Mouse (Mus musculus): ENCODE results near the gene Pip5k1b.
A peak's percentile ranks its signal among the peaks of the same experiment; 100 is the strongest.

Pip5k1b gene

DNA sequence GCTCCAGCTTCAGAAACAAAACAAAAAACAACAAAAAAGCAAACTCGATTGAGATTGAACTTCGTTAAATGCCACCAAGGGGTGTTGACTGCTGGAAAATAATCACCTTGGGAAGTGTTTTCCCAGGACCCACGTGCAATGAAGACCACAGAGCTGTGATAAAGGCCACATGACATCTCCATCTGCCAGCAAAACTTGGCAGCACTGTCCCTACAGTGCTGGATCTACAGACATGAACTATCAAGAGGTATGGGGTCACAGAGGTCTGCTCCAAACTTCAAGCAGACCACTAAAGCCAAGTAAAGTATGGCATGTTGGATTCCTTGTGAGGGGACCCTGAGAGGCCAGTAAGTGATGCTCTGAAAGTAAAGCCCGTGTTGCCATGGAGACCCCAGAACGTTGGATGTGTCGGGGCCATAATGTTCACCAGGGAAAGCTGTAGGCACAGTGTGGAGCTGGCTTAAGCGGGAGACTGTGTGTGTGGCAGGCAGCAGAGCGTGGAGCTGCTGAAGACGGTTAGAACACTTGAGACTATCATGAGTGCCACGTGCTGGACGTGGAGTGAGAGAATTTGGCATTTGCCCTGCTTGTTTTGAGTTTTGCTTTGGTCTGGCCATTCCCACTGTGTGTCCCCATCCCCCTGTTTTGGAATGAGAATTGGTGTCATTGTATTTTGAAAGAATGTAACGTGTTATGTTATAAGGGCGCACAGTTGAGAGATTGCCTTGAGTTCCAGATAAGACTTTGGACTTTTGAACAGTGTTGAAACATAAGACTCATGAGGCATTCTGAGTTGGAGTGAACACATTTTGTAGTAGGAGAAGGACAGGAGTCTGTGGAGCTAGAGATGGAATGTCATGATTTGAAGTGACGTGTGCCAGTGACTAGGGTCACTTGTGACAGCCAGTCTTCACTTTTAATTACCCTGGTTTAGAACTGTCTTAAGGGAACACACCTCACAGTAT is 12.0 kb downstream of the Pip5k1b start:
- no peak for DNase-seq (ENCODE audit: low spot score in 2 of 2)

DNA sequence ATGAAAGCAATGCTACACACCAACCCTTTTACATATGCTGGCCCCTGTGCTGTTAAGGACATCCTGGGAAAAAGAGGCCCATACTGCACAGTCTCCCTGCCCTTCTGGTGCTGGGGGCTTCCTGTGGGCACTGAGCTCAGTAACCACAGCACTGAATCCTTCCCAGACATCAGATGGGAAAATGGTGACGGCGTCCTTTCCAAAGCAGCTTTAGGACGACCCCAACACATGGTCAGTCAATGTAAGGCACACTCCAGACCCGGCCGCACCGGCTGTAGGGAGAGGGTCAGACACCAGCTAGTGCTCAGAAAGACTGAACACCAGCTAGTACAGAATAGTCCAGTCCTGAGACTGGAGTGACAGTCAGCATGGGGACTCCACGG is 13.4 kb downstream of the Pip5k1b start:
- DNase-seq (ENCODE audit: low spot score in 2 of 2) = no peak

DNA sequence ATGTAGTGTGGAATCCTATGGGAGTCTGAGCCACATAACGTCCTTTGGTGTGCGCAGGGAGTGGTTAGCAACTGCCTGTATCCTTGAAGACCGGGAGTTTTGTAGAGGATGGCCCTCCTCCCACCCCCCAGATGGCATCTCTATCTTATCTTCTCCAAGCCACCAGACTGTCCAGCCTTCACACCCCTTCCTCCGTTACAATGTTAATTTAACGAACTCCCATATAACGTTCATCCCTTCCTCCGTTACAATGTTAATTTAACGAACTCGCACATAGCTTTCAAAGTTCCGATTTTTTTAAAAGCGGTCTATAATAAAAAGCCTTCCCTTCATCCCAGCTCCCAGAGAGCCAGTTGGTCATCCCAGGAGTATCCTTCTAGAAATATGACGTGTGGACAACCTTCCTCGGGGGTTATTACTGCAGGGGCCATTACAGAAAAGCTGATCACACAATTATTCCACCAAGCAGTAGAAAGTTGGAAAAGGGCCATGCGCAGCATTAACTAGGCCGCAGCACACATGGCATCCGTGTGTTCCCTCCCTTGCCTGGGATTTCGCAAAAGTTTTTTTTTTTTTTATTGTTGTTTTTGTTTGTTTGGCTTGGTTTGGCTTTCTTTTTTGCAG is 13.9 kb downstream of the Pip5k1b start:
- no peak for DNase-seq (ENCODE audit: low spot score in 2 of 2)

DNA sequence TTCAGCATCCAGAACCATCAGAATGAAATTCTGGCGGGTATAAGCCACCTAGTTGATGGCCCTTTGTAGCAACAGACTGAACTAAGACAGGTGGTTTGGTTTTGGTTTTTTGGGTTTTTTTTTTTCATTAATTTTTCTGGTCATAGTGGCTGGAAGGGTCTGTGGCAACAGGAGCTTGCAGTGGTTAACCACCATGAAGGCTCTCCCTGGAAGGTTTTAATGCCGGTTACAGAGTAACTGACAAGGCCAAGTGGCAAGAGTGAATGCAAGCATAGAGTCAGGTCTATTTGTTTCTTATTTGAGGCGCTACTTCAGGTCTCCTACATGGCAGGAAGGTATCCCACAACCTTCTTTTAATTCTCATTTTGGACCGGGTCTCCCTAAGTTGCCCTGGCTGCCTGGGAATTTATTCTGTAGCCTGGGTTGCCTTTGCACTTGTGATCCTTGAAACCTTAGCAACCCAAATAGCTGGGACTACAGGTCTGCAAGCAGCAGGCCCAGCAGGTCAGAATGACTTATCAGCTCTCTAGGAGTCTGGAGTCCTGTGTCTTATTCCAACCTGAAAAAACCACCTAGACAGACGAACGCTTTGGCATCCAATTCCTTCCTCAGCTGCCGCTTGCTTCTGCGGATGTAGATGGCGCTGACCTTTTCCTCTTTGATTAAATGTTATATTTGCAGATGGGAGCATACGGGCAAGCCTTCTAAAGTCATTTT is 14.6 kb downstream of the Pip5k1b start:
- DNase-seq (ENCODE audit: low spot score in 2 of 2) = no peak

DNA sequence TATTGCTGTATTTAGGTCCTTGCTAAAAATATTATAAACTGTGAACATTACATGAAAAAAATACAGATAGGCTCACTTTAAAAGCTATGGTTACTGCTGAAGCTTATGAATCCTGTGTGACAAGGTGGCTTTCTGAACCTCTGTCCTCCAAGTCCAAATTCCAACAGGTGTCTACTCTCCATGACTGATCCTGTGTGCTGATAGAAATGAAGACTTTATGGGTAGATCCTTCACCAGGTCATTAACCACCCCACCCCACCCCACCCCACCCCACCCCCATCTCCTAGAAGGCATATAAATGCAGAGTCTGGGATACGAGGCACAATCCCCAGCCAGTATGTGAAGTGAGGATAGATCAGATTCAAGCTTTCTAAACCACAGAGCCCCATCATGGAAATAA is 16.6 kb downstream of the Pip5k1b start:
- no peak for DNase-seq (ENCODE audit: low spot score in 2 of 2)

DNA sequence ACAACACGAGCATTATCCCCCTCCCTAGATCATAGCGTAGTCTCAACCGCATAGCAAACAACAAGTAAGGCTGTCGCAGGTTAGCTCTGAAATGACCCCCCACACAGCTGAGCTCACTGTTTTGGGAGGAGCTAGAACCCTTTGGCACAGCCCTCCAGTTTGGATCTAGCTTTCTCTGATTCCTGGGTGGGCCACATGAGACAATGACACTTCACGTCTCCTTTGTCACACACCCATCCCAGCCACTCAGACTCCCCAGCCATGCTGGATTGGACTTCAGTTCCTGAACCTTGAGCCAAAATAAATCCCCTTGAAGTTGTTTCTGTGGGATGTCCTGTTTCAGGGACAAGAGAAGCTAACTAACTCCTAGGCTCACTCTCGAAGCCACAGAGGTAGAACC is 17.5 kb downstream of the Pip5k1b start:
- DNase-seq (ENCODE audit: low spot score in 2 of 2) = no peak

DNA sequence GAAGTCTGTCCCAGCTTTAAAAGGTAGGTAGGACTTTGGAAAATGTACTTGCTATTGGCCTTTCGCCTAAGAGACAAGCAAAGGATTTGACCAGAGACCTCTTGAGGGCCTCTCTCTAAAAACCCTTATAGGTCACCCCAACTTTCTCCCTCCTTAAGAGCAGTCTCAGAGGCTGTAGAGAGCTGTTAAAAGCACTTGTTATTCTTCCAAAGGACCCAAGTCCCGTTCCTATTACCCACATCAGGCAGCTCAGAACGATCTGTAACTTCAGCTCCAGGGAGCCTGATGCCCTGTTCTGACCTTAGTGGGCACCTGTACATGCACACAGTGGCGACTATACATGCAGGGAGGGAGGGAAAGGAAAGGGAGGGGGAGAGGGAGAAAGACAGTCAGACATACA is 18.0 kb downstream of the Pip5k1b start:
- DNase-seq (ENCODE audit: low spot score in 2 of 2) = no peak

DNA sequence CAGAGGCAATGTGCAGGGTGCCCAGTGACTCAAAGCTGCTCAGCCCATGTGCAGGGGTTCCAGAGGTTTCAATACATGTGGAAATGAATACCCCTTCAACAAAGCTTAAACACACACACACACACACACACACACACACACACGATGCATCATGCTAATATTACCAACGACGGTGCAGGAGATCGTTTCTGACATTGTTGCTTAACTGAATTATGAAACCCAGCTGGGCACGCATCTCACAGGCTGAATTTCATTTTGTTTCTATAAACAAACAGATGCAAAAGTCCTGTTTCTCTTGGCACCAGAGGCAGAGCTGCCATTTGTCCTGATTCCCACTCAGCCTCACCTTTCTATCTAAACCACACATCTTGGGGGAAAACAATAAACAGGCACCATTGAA is 18.8 kb downstream of the Pip5k1b start:
- DNase-seq (ENCODE audit: low spot score in 2 of 2) = no peak

DNA sequence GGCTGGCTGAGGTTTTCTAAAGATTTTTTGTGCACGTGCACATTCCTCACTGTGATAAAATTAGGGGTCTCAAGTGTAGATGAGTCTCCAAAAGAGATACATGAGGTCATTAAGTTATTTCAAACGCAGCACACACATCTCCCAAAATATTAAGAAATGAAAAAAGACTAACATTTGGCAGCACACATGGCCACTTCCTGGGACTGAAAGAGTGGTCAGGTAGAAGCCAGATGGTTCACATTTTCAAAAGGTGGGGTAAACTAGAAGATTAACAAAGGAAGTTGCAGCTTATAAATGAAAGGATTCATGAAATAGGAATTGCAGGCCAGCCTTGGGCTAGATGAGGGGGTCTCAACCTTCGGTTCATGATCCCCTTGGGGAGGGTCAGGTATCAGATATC is 19.4 kb downstream of the Pip5k1b start:
- DNase-seq (ENCODE audit: low spot score in 2 of 2) = no peak

DNA sequence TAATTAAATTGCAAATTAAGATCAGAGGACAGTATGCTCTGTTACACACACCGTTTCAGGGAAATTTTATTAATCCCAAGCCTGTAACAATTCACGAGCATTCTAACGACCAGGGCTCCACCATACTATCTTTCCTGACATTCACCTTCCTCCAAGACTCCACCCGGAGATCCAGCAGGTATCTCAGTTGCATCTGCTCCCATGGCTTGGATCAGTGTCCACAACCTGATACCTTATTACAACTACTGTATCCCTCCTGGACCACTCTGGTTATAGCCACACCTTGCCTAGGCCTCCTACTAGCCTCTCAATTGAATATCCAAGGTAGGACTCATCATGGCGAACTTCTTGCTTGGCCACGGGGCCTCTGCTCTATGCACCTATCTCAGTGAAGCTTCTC is 20.5 kb downstream of the Pip5k1b start:
- no peak for DNase-seq (ENCODE audit: low spot score in 2 of 2)

DNA sequence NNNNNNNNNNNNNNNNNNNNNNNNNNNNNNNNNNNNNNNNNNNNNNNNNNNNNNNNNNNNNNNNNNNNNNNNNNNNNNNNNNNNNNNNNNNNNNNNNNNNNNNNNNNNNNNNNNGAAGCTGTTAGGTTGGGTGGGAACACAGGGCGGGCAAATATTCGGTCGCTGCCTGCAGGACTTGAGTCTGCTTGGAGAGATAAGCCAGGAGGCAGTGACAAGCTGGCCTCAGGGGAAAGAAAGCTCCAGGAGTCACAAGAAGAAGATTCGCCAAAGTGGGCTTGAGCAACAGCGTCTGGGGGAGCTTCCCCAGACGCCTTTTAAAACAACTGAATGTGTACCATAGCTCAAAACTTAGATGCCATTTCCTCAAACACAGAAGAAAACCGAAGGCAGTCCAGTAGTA is 20.9 kb downstream of the Pip5k1b start:
- DNase-seq (ENCODE audit: low spot score in 2 of 2) = no peak

DNA sequence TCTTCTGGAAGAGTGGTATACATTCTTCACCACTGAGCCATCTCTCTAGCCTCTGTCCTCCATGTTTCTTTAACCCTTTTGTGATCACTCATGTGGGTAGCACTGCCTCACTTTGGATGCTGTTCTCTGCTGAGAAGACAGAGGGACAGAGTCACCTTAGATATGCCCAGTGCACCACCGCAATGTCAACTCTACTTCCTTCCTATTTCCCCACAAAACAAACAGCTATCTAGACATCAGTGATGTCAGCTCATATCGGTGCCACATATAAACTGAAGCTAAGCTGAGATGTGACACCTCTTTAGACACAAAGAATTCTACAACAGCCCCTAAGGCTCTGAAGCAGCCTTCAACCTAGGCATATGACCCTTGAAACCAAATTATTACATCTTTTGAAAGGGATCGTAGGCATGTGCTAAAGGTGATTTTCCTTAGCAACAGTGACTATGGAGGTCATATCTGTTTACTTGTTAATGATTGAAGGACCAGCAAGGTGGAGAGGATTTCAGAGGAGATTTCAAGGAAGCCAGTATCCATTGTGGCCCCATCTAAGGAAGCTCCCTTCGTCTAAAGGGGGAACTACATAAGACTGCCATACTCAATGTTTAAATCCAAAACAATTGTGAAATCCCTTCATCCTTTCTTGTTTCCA is 26.6 kb downstream of the Pip5k1b start:
- DNase-seq (ENCODE audit: low spot score in 2 of 2) = peak; percentile 53 to 55

DNA sequence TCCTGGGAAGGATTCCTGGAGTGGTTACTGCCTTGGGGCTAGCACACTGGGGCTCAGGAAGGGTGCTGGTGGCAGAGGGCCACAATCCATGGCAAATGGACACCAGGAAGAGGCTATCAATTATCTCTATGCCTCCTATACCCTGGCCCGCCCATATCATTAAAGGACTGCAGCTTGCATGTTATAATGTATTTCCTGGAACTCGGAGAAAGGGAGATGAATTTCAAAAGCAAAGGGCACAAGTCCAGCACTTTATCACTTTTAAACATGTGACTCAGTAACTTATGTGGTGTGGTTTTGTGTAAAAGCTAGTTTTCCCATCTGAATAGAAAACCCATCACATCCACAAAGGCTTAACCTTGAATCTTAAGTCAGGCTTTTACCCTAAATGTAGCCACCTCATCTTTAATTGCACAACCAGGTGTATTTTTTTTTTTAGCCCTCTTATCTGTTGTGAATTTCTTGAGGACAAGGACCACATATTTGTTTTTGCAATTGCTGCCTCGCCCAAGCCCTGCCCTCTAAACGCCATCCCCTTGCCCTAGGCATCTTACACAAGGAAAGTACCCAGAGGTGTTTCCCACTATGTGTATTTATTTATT is 27.4 kb downstream of the Pip5k1b start:
- DNase-seq (ENCODE audit: low spot score in 2 of 2) = peak in 1 of 2 experiments; percentile 13

DNA sequence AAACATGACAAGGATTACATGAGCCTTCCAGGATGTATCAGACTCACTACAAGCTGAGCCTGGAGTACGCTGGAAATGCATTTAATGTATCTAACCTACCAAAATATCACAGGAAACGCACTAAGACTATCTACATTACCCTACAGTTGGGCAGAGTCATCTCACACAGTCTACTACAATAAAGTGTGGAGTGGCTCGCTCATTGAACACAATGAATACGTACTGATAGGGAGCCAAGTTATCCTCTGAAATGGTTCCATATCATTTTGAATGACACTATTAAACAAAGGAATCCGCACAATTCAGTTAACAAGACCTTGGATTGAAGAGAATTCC is 28.1 kb downstream of the Pip5k1b start:
- no peak for DNase-seq (ENCODE audit: low spot score in 2 of 2)

DNA sequence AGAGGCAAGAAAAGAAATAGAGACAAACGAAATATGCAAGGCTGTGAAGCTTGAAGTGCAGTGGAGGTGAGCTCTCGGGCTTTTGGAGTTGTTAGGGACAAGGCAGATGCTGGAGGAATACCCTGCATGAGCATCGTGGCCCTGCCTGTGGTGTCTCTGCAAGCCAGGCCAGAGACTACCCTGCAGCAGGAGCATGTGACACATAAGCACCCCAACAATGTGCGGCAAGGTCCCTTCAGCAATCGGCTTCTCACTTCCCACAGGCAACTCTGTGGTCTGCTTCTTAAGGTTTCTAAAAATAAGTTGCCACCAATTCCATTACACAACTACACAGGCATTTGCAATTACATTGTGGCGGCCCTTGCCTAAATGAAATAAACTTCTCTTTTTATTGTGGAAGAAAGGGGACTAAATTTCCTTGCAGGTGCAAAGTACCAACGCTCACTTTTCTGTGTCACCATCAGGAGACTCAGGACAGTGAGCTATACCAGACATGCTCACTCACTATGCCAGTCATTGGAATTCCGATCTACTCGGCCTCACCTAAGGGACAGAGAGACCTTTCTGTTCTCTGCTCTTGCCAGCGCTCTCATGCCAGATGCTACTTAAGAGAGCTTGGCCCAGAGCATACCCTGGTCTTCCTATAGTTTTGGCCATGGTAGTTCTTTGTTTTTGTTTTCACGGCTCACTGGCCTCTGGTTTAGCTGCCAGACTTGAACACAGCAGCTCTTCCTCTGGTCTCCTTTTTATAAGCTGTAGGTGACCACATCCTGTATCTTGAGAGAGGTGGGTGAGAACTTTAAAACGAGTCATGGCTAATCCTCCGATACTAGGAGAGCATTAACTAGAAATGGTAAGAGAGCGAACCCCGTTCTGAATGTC is 28.7 kb downstream of the Pip5k1b start:
- DNase-seq (ENCODE audit: low spot score in 2 of 2) = peak; percentile 47 to 60

DNA sequence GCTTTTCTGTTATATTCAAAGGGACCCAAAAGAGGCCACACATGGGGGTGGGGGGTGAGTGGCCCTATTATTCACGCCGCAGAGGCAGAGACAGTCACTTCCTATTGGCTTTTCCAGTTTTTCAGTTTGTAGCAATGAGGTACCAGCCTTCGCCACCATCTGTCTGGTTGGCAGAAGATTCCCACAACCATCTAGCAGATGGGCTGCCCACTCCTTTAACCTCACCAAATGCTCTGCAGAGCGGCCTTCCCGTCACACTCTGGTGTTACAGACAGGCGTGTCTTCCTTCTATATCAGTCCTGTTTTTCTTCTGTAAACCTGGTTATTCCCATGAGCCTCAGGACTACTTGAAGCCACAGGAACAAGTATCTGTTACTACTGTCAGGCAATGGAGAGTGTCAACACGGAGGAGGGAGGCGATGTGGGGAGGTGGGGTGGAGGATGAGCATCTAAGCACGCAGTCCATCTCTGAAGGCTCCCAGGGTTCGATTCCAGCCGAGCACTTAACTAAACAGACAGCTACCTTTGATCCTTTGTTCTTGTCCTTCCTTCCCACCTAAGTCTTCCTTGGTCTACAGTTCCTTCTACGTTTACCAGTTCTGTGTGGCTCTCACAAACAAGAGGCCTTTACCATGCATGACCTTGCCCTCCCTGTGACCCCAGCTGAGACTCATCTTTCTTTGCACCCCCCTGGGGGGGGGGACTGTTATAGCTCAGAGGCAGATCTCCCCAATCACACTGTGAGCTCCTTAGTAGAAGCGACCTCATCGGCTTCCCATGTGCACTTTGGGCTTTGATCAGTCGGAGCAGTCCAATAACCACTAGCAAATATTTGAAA is 32.0 kb downstream of the Pip5k1b start:
- DNase-seq (ENCODE audit: low spot score in 2 of 2) = no peak

DNA sequence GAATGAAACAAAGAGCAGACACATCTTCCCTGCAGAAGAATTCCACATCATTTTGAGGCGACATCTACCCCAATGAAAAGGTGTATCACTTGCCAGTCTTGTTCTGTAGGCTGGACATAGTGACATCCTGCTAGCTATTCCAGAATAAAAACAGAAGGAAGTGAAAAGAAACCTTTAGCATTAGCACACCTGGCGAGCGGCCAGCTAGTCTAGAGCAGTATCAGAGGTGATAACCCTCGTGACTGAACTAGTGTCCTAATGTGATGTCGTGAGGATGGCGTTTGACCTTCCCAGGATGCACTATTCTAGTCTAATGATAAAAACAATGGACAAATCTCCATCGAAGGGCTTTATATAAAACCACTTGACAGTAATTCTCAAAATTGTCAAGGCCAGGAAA is 33.7 kb downstream of the Pip5k1b start:
- no peak for DNase-seq (ENCODE audit: low spot score in 2 of 2)

DNA sequence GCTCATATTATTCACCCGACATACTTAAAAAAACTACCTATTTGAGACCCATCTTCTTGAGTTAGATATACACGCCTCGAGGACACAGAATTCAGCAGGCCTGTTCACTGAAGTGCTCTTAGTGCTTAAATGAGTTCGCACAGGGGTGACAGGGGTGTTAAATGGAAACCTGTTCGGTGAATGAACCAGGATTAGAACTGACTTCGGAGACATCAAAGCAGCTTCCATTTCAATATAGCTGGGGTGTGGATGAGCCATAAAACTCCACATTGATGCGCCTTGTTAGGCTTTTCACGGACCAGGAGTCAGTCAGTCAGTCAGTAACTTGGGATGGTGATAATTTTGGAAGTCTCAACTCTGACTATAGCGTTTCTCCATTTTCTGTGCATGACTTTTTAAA is 34.5 kb downstream of the Pip5k1b start:
- DNase-seq (ENCODE audit: low spot score in 2 of 2) = no peak

DNA sequence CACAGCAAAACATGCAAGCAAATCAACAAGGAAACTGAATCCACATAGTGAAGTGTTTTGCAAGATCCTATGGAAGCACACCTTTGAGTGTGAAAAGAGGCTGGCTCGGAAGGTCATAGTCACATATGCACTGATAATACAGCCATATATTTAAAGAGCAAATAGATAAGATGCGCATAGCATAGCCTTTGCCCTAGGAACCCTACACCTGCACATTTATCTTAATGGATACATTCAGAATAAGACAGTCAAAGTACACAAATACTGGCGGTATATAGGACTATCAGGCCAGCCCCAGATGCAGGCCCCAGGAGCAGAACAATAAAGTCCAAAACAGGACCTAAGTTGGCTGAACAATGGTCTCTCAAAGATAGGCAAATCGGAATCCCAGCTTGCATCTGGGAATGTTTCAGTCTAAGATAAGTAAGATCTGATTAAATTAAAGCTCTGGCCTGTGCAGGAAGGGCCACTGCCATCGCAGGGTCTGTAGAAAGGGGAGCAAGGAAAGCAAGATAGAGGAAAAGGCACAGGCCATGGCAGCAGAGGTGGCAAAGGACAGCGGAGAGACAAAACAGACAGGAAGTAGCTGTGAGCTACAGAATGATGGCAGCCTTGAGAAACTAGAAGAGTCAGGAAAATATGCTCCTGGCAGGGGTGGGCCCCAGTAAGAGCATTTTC is 35.8 kb downstream of the Pip5k1b start:
- no peak for DNase-seq (ENCODE audit: low spot score in 2 of 2)
